ENCODE assay signal across 9 mouse cellular contexts in genomic region chr19:5463791-5464562, GRCm38 (mm10). TPM values are rescaled to one million over a fixed set of nuclear protein-coding genes. Genes with fewer than 3 reads are reported as not detected.
DNase-seq lines count a peak whose midpoint lies in the region; ATAC-seq and TF ChIP-seq lines count a peak whose summit lies in the region.
"Had no signal": no experiment of that assay in that cellular context is flagged by ENCODE, and none has a peak within 500 bp of the region (broad histone marks: within the 10 kb centered on the region; RNA-seq: fewer than 3 reads in every experiment).

No protein-coding gene starts in this region.

- peaks cover 7% of the 10 kb centered on the region for H3K27me3 ChIP-seq in embryonic facial prominence, embryonic 10.5 days (replicated peaks; ENCODE audit: low read depth, poor library complexity, severe bottlenecking)
- peaks cover 5% of the 10 kb centered on the region for H3K27me3 ChIP-seq in limb, embryonic 10.5 days (ENCODE audit: low read depth, poor library complexity, severe bottlenecking)
- H3K27me3 ChIP-seq in midbrain, postnatal 0 days (ENCODE audit: insufficient read depth, low read length) = no peaks in the 10 kb centered on the region

- peak; percentile 94 for TF ChIP-seq CTCF in midbrain, postnatal 0 days (IDR thresholded peaks at IDR 0.05)

- H3K9ac ChIP-seq in midbrain, postnatal 0 days (replicated peaks; ENCODE audit: low read length, poor library complexity, severe bottlenecking) = peak overlapping the region; percentile 39

- peaks cover 67% of the 10 kb centered on the region for H3K36me3 ChIP-seq in embryonic facial prominence, embryonic 10.5 days (replicated peaks)
- H3K36me3 ChIP-seq in limb, embryonic 10.5 days = peaks cover 70% of the 10 kb centered on the region
- peaks cover 36% of the 10 kb centered on the region for H3K36me3 ChIP-seq in midbrain, postnatal 0 days (ENCODE audit: insufficient read depth, low read length)

- peak overlapping the region; percentile 45 for H3K4me3 ChIP-seq in embryonic facial prominence, embryonic 10.5 days
- peak overlapping the region; percentile 35 for H3K4me3 ChIP-seq in limb, embryonic 10.5 days
- peak overlapping the region; percentile 21; the same call in 1 of the 2 replicates for H3K4me3 ChIP-seq in midbrain, postnatal 0 days (ENCODE audit: low read depth, low read length)

- H3K9me3 ChIP-seq in embryonic facial prominence, embryonic 10.5 days = no peaks in the 10 kb centered on the region
- no peaks in the 10 kb centered on the region for H3K9me3 ChIP-seq in limb, embryonic 10.5 days (replicated peaks)
- H3K9me3 ChIP-seq in midbrain, postnatal 0 days (ENCODE audit: low read length) = no peaks in the 10 kb centered on the region

- H3K27ac ChIP-seq in embryonic facial prominence, embryonic 10.5 days (replicated peaks) = peak overlapping the region; percentile 84
- peak overlapping the region; percentile 87 for H3K27ac ChIP-seq in limb, embryonic 10.5 days
- H3K27ac ChIP-seq in midbrain, postnatal 0 days (ENCODE audit: low read depth, low read length) = peak overlapping the region; percentile 62
- H3K27ac ChIP-seq: macrophage had no signal

- 57% methylated on average over 15 of the region's 15 CpGs for WGBS in embryonic facial prominence, embryonic 10.5 days
- 64% methylated on average over 15 of the region's 15 CpGs for WGBS in limb, embryonic 10.5 days
- 31% methylated on average over 15 of the region's 15 CpGs for WGBS in midbrain, postnatal 0 days

- H3K4me2 ChIP-seq in midbrain, postnatal 0 days (ENCODE audit: low read depth, low read length, poor library complexity, severe bottlenecking) = peak overlapping the region; percentile 43

- DNase-seq in gastrocnemius, adult 18-20 months (ENCODE audit: low spot score) = peak; percentile 44
- no peak for DNase-seq in gastrocnemius, postnatal 25 days
- DNase-seq in NIH3T3 (ENCODE audit: low read depth) = peak; percentile 80
- DNase-seq in embryonic facial prominence, embryonic 10.5 days (ENCODE audit: low spot score) = peak; percentile 85
- DNase-seq in heart, postnatal 4 days = peak; percentile 75
- DNase-seq in limb, embryonic 10.5 days (ENCODE audit: low spot score) = peak; percentile 84
- DNase-seq in midbrain, postnatal 0 days (ENCODE audit: low spot score) = peak; percentile 82
- no peak for DNase-seq in urinary bladder, adult 18-20 months (ENCODE audit: low spot score in 2 of 2)

- H3K4me1 ChIP-seq in embryonic facial prominence, embryonic 10.5 days = peaks cover 25% of the 10 kb centered on the region
- H3K4me1 ChIP-seq in limb, embryonic 10.5 days = peaks cover 25% of the 10 kb centered on the region
- peaks cover 5% of the 10 kb centered on the region; the same call in 1 of the 2 replicates for H3K4me1 ChIP-seq in midbrain, postnatal 0 days (ENCODE audit: insufficient read depth, low read length)

- ATAC-seq in midbrain, postnatal 0 days (ENCODE audit: low FRiP score) = peak; percentile 45

RNA-seq across cellular contexts. Expression of gene Fibp, which starts 3.6 kb away (rescaled TPM):
- total RNA-seq in gastrocnemius, adult 18-20 months (2021) = 10 to 100 TPM; 33.7 to 38.5 TPM
- total RNA-seq in gastrocnemius, postnatal 25 days (2021) = 10 to 100 TPM; 36.9 to 38.4 TPM
- polyA plus RNA-seq in embryonic facial prominence, embryonic 10.5 days (2016; fragmentation: Nextera tagmentation; extraction: Ambion mirVana) = 101 and 109 TPM in 2 replicates
- total RNA-seq in heart, postnatal 4 days (2021) = 100 to 1,000 TPM; 106 to 118 TPM
- polyA plus RNA-seq in limb, embryonic 10.5 days (2016; fragmentation: Nextera tagmentation; extraction: Ambion mirVana) = 111 and 132 TPM in 2 replicates
- total RNA-seq in midbrain, postnatal 0 days (2014; rRNA removed) = 91.4 and 122 TPM in 2 replicates
- 174 and 191 TPM in 2 replicates for polyA plus RNA-seq in midbrain, postnatal 0 days (2015; fragmentation: Nextera tagmentation; extraction: Ambion mirVana)

RNA-seq across cellular contexts. Expression of gene Ctsw, which starts 4.3 kb away (rescaled TPM):
- total RNA-seq in gastrocnemius, adult 18-20 months (2021) = not detected
- not detected for total RNA-seq in gastrocnemius, postnatal 25 days (2021)
- 1.1 and 1.5 TPM in 2 replicates for polyA plus RNA-seq in embryonic facial prominence, embryonic 10.5 days (2016; fragmentation: Nextera tagmentation; extraction: Ambion mirVana)
- total RNA-seq in heart, postnatal 4 days (2021) = under 1 TPM; 0.24 to 0.50 TPM
- polyA plus RNA-seq in limb, embryonic 10.5 days (2016; fragmentation: Nextera tagmentation; extraction: Ambion mirVana) = 1.6 and 1.9 TPM in 2 replicates
- 0.33 and 0.94 TPM in 2 replicates for total RNA-seq in midbrain, postnatal 0 days (2014; rRNA removed)
- polyA plus RNA-seq in midbrain, postnatal 0 days (2015; fragmentation: Nextera tagmentation; extraction: Ambion mirVana) = 1.5 and 1.9 TPM in 2 replicates

RNA-seq across cellular contexts. Expression of gene Ccdc85b, which starts 6.3 kb away (rescaled TPM):
- 1 to 10 TPM; 4.0 to 5.1 TPM for total RNA-seq in gastrocnemius, adult 18-20 months (2021)
- 1 to 10 TPM; 4.5 to 6.6 TPM for total RNA-seq in gastrocnemius, postnatal 25 days (2021)
- polyA plus RNA-seq in embryonic facial prominence, embryonic 10.5 days (2016; fragmentation: Nextera tagmentation; extraction: Ambion mirVana) = 6.2 and 7.4 TPM in 2 replicates
- 10 to 100 TPM; 13.5 to 13.9 TPM for total RNA-seq in heart, postnatal 4 days (2021)
- 8.9 and 9.7 TPM in 2 replicates for polyA plus RNA-seq in limb, embryonic 10.5 days (2016; fragmentation: Nextera tagmentation; extraction: Ambion mirVana)
- 14.3 and 19.4 TPM in 2 replicates for total RNA-seq in midbrain, postnatal 0 days (2014; rRNA removed)
- 15.4 and 15.6 TPM in 2 replicates for polyA plus RNA-seq in midbrain, postnatal 0 days (2015; fragmentation: Nextera tagmentation; extraction: Ambion mirVana)

RNA-seq across cellular contexts. Expression of gene Efemp2, which starts 9.8 kb away (rescaled TPM):
- 1 to 10 TPM; 4.0 to 5.6 TPM for total RNA-seq in gastrocnemius, adult 18-20 months (2021)
- 10 to 100 TPM in 1 of 2 experiments, 1 to 10 TPM in 1; 7.8 to 12.2 TPM for total RNA-seq in gastrocnemius, postnatal 25 days (2021)
- polyA plus RNA-seq in embryonic facial prominence, embryonic 10.5 days (2016; fragmentation: Nextera tagmentation; extraction: Ambion mirVana) = 75.8 and 80.6 TPM in 2 replicates
- 10 to 100 TPM; 36.7 to 37.8 TPM for total RNA-seq in heart, postnatal 4 days (2021)
- polyA plus RNA-seq in limb, embryonic 10.5 days (2016; fragmentation: Nextera tagmentation; extraction: Ambion mirVana) = 85.6 and 99.7 TPM in 2 replicates
- total RNA-seq in midbrain, postnatal 0 days (2014; rRNA removed) = 32.9 and 33.7 TPM in 2 replicates
- 35.2 and 36.1 TPM in 2 replicates for polyA plus RNA-seq in midbrain, postnatal 0 days (2015; fragmentation: Nextera tagmentation; extraction: Ambion mirVana)

RNA-seq across cellular contexts. Expression of gene Fosl1, which starts 16.6 kb away (rescaled TPM):
- total RNA-seq in gastrocnemius, adult 18-20 months (2021) = under 1 TPM; 0.17 to 0.34 TPM
- not detected for total RNA-seq in gastrocnemius, postnatal 25 days (2021)
- polyA plus RNA-seq in embryonic facial prominence, embryonic 10.5 days (2016; fragmentation: Nextera tagmentation; extraction: Ambion mirVana) = not detected in 2 replicates
- total RNA-seq in heart, postnatal 4 days (2021) = not detected
- polyA plus RNA-seq in limb, embryonic 10.5 days (2016; fragmentation: Nextera tagmentation; extraction: Ambion mirVana) = not detected in 2 replicates
- 0.11 TPM in 1 of 2 replicates, not detected in the other for total RNA-seq in midbrain, postnatal 0 days (2014; rRNA removed)
- not detected in 2 replicates for polyA plus RNA-seq in midbrain, postnatal 0 days (2015; fragmentation: Nextera tagmentation; extraction: Ambion mirVana)
- polyA plus RNA-seq: macrophage had no signal

Comparison
In these comparisons a context has a peak if more than half of its experiments do, and no peak if none do; other contexts are left out.
1. DNase-seq: peak in gastrocnemius, adult 18-20 months (single experiment), NIH3T3 (single experiment), embryonic facial prominence, embryonic 10.5 days (single experiment), heart, postnatal 4 days (single experiment), limb, embryonic 10.5 days (single experiment) and midbrain, postnatal 0 days (single experiment); none in gastrocnemius, postnatal 25 days (single experiment) and urinary bladder, adult 18-20 months (0 of 2).
2. Peak in every context shown above with its lines, with median percentiles within 50 percentile points of each other: H3K27ac ChIP-seq and H3K4me3 ChIP-seq.